Mouse (Mus musculus) gonadal fat pad, adult 2 months (tissue): ENCODE measurements around the gene Gm20388. TPM values are rescaled to one million over a fixed set of nuclear protein-coding genes. Genes with fewer than 3 reads are reported as not detected.

Source experiments
- DNase-seq: peaks from one replicate; pipeline ENCODE4 v3.0.0-alpha.2; 2012; ENCODE audit warnings: low read depth
- polyA plus RNA-seq: library from polyadenylated mRNA; depleted of rRNA; stranded (reverse); fragments of >200 nt; gene quantifications from 2 replicates; pipeline ENCODE4 v1.2.3, GENCODE M21; 2012

Gene Gm20388
- polyA plus RNA-seq, 1 experiment, result 119 TPM

- DNase-seq, result no peak
Observed at GRCm38 (mm10) chr8:121497621-121498020, 1587.0 kb downstream of the Gm20388 start.

GRCm38 (mm10) chr8:121511751-121512150 is 1601.1 kb downstream of the Gm20388 start:
- DNase-seq, result no peak

GRCm38 (mm10) chr8:121513429-121513828 is 1602.8 kb downstream of the Gm20388 start:
- DNase-seq, result no peak

GRCm38 (mm10) chr8:121525111-121525818 is 1614.6 kb downstream of the Gm20388 start:
- DNase-seq, result no peak

GRCm38 (mm10) chr8:121526811-121527550 is 1616.3 kb downstream of the Gm20388 start:
- no peak for DNase-seq

- DNase-seq, result no peak
Observed at GRCm38 (mm10) chr8:121527751-121528150, 1617.1 kb downstream of the Gm20388 start.

- no peak for DNase-seq
Observed at GRCm38 (mm10) chr8:121528790-121529189, 1618.1 kb downstream of the Gm20388 start.

GRCm38 (mm10) chr8:121530639-121531038 is 1620.0 kb downstream of the Gm20388 start:
- no peak for DNase-seq

- no peak for DNase-seq
Observed at GRCm38 (mm10) chr8:121532381-121532780, 1621.7 kb downstream of the Gm20388 start.

- no peak for DNase-seq
Observed at GRCm38 (mm10) chr8:121541862-121542261, 1631.2 kb downstream of the Gm20388 start.

- no peak for DNase-seq
Observed at GRCm38 (mm10) chr8:121542901-121543300, 1632.3 kb downstream of the Gm20388 start.

GRCm38 (mm10) chr8:121544276-121544785 is 1633.7 kb downstream of the Gm20388 start, which contains the start of gene 1700018B08Rik:
Gene 1700018B08Rik, minus strand, starts transcription at chr8:121544320.
- no peak for DNase-seq

GRCm38 (mm10) chr8:121544936-121545335 is 1634.3 kb downstream of the Gm20388 start:
- no peak for DNase-seq

GRCm38 (mm10) chr8:121547132-121547531 is 1636.5 kb downstream of the Gm20388 start:
- DNase-seq, result no peak

- no peak for DNase-seq
Observed at GRCm38 (mm10) chr8:121550056-121550455, 1639.4 kb downstream of the Gm20388 start.

GRCm38 (mm10) chr8:121551065-121551985 is 1640.7 kb downstream of the Gm20388 start:
- DNase-seq, result no peak

- DNase-seq, result no peak
Observed at GRCm38 (mm10) chr8:121552506-121552905, 1641.9 kb downstream of the Gm20388 start.

GRCm38 (mm10) chr8:121553831-121554475 is 1643.3 kb downstream of the Gm20388 start:
- DNase-seq, result no peak

- no peak for DNase-seq
Observed at GRCm38 (mm10) chr8:121557746-121558145, 1647.1 kb downstream of the Gm20388 start.

GRCm38 (mm10) chr8:121558538-121558937 is 1647.9 kb downstream of the Gm20388 start:
- DNase-seq, result no peak

GRCm38 (mm10) chr8:121559801-121560200 is 1649.2 kb downstream of the Gm20388 start:
- no peak for DNase-seq
